Mouse (Mus musculus) myocyte (in vitro differentiated cells): ENCODE data around the gene Ocel1. TPM values are rescaled to one million over a fixed set of nuclear protein-coding genes. Genes with fewer than 3 reads are reported as not detected.

Source experiments
- H3K27me3 ChIP-seq: one replicate; pipeline ENCODE4 v1.6.1; 2011; ENCODE audit not compliant: control insufficient read depth, insufficient read depth, insufficient read length
- H3K36me3 ChIP-seq: one replicate; pipeline ENCODE4 v1.6.1; 2011; ENCODE audit not compliant: control insufficient read depth, insufficient read depth
- H3K4me2 ChIP-seq: one replicate; pipeline ENCODE4 v1.6.1; 2011; ENCODE audit warnings: low read depth, control low read depth
- H3K4me3 ChIP-seq: one replicate; pipeline ENCODE4 v1.5.1; 2011; ENCODE audit warnings: mild to moderate bottlenecking, control low read depth, moderate library complexity
- H3K79me2 ChIP-seq: one replicate; pipeline ENCODE4 v1.6.1; 2011; ENCODE audit not compliant: control insufficient read depth, insufficient read depth
- H3ac ChIP-seq: one replicate; pipeline ENCODE4 v1.6.1; 2011; ENCODE audit not compliant: control insufficient read depth, insufficient read length
- CEBPB ChIP-seq: IDR thresholded peaks from 2 replicates; pipeline ENCODE4 v1.6.1; 2011; ENCODE audit warnings: mild to moderate bottlenecking, moderate library complexity; ENCODE audit not compliant: poor library complexity, insufficient read depth, severe bottlenecking
- E2F4 ChIP-seq: IDR thresholded peaks from one replicate; pipeline ENCODE4 v1.6.1; 2011; ENCODE audit warnings: mild to moderate bottlenecking, control low read depth, moderate library complexity; ENCODE audit not compliant: insufficient read depth
- MAX ChIP-seq: IDR thresholded peaks from one replicate; pipeline ENCODE4 v1.6.1; 2011; ENCODE audit warnings: low read depth, mild to moderate bottlenecking, control low read depth
- MYOD1 ChIP-seq, 3 experiments: IDR thresholded peaks; one replicate each; pipeline ENCODE4 v1.6.1; 2011; ENCODE audit warnings: control low read depth in 2 of 3, low read depth in 2 of 3, mild to moderate bottlenecking in 2 of 3, moderate library complexity in 1 of 3; ENCODE audit not compliant: insufficient read length in 2 of 3, control insufficient read depth in 1 of 3
- MYOG ChIP-seq, 3 experiments: IDR thresholded peaks; one replicate each; pipeline ENCODE4 v1.6.1; 2011; ENCODE audit warnings: control low read depth in 2 of 3, low read depth in 2 of 3, mild to moderate bottlenecking in 2 of 3; ENCODE audit not compliant: insufficient read length in 2 of 3, control insufficient read depth in 1 of 3, insufficient read depth in 1 of 3
- POLR2A ChIP-seq: IDR thresholded peaks from one replicate; pipeline ENCODE4 v1.6.1; 2011; ENCODE audit warnings: low read depth, mild to moderate bottlenecking, control low read depth, moderate library complexity; ENCODE audit not compliant: insufficient read length
- POLR2AphosphoS2 ChIP-seq: IDR thresholded peaks from one replicate; pipeline ENCODE4 v1.6.1; 2011; ENCODE audit warnings: low read depth, control low read depth; ENCODE audit not compliant: insufficient read length
- REST ChIP-seq: IDR thresholded peaks from one replicate; pipeline ENCODE4 v1.6.1; 2011; ENCODE audit warnings: mild to moderate bottlenecking, control low read depth, moderate library complexity; ENCODE audit not compliant: insufficient read depth, insufficient read length
- SRF ChIP-seq: IDR thresholded peaks from one replicate; pipeline ENCODE4 v1.6.1; 2011; ENCODE audit warnings: low read depth; ENCODE audit not compliant: control insufficient read depth, insufficient read length
- TCF12 ChIP-seq: IDR thresholded peaks from one replicate; pipeline ENCODE4 v1.6.1; 2011; ENCODE audit warnings: mild to moderate bottlenecking, control low read depth; ENCODE audit not compliant: poor library complexity, insufficient read depth, severe bottlenecking
- TCF3 ChIP-seq: IDR thresholded peaks from one replicate; pipeline ENCODE4 v1.6.1; 2011; ENCODE audit warnings: low read depth, control low read depth; ENCODE audit not compliant: insufficient read length
- USF1 ChIP-seq: IDR thresholded peaks from one replicate; pipeline ENCODE4 v1.6.1; 2011; ENCODE audit warnings: low read depth, mild to moderate bottlenecking, control low read depth, moderate library complexity
- polyA plus RNA-seq: library from polyadenylated mRNA; unstranded; fragments of >200 nt; fragmentation: generic; extraction: Trizol; gene quantifications from one replicate; pipeline ENCODE4 v1.2.1, GENCODE M21; 2012; ENCODE audit warnings: missing spikeins

The Ocel1 gene
- polyA plus RNA-seq, 1 experiment: 15.2 TPM

DNA sequence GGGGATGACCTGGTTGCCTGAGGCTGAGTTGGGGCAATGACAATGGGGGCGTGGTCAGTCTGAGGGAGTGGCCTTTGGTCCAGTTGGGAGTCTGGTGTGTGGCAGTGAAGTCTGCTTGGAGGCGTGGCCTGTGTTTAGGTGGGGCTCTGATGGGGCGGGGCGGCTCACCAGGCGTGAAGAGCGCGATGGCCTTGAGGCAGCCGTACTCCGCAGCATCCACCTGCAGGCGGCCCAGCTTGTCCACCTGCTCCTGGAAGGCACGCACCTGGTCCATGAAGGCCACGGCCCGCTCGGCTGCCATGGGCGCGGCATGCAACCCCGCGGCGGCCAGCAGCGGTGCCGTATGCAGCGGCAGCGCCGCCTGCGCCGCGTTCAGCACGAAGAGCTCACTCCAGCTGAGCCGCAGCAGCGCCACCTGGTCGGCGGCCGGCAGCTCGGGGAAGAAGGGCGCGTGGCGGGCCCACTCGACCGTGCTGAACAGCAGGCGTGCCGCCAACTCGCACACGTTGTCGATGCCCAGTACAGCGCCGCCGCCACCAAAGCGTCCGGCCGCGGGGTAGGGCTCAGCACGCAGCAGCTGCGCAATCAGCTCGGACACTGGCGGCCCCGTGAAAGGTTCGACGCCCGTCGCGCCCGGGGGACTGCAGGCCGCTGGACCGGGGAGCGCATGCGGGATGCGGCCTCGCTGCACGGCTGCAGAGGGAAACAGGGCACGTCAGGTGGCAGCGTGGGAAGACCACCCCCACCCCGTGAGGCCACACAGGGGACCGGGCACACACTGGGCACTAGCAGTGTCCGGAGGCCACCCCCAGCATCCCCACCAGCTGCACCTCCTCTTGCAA lies 4.7 kb downstream of the Ocel1 start:
- Histone ChIP-seq H3K4me3 (no peak overlapping the region), H3K4me2 (no peak overlapping the region), H3K36me3 (peaks cover 13% of the 10 kb centered on the region), H3K79me2 (peaks cover 15% of the 10 kb centered on the region), H3K27me3 (no peaks in the 10 kb centered on the region), H3ac (no peak overlapping the region)
- TF ChIP-seq E2F4 (no peak), USF1 (no peak), POLR2AphosphoS2 (peak; percentile 41)

DNA sequence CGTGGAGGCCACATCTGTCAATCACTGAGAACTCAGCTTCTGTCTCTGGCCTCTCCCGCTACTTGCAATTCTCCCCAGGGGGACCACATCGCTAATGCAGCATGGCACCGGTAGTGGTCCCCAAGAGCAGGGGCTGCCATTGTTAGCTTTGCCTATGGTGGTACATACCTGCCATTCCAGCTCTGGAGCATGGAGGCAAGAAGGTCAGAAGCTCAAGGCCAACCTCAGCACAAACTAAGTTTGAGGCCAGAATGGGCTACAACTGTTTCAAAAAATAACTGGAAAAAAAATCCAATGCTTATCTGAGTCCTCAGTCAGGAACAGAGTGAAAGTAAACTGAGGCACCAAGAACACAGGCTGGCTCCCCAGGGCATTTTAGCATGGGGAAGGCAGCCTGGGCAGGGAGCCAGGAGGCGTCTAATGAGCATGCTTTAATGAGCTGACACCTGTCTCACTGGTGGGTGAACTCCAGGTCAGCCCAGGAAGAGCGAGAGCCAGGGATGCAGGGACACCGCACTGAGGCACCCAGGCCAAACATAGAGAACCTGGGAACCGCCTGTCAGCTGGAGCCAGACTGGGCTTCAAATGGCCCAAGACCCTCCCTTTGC lies 5.4 kb downstream of the Ocel1 start:
- no peak overlapping the region for H3ac ChIP-seq
- no peak overlapping the region for H3K4me3 ChIP-seq
- H3K27me3 ChIP-seq: no peaks in the 10 kb centered on the region
- H3K79me2 ChIP-seq: peaks cover 19% of the 10 kb centered on the region
- H3K4me2 ChIP-seq: no peak overlapping the region
- TF ChIP-seq POLR2A: no peak
- TF ChIP-seq MYOG (IDR thresholded peaks at IDR 0.05; ENCODE audit: control insufficient read depth in 1 of 3, insufficient read depth in 1 of 3, insufficient read length in 2 of 3, low read depth in 2 of 3): no peak
- TF ChIP-seq E2F4: no peak
- TF ChIP-seq POLR2AphosphoS2: no peak
- no peak for TF ChIP-seq CEBPB
- no peak for TF ChIP-seq TCF3
- TF ChIP-seq REST: no peak
- no peak for TF ChIP-seq MAX
- no peak for TF ChIP-seq SRF
- no peak for TF ChIP-seq MYOD1 (IDR thresholded peaks at IDR 0.05; ENCODE audit: control insufficient read depth in 1 of 3, insufficient read length in 2 of 3, low read depth in 2 of 3)
- no peak for TF ChIP-seq TCF12
- no peak for TF ChIP-seq USF1
- peaks cover 13% of the 10 kb centered on the region for H3K36me3 ChIP-seq

DNA sequence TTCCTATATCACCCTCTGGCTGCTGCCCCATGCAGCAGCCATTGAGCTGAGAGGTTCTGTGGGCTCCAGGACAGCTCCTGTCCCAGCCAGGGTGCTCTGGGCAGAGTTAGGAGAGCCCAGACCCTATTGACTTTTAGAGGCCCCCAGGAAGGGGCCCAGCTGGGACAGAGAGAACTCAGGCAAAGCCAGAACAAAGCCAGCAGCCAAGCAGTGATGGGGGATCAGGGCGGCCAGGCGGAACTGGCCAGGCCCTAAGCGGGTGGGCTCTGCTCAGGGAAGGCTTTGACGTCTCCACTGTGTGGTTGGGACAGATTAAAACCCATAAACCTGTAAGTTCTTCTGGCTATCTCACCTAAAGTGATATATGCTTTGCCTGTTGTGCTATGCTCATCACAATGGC lies 7.9 kb downstream of the Ocel1 start:
- Histone ChIP-seq H3ac (no peak overlapping the region), H3K79me2 (peaks cover 19% of the 10 kb centered on the region), H3K4me3 (peak overlapping the region; percentile 69)

DNA sequence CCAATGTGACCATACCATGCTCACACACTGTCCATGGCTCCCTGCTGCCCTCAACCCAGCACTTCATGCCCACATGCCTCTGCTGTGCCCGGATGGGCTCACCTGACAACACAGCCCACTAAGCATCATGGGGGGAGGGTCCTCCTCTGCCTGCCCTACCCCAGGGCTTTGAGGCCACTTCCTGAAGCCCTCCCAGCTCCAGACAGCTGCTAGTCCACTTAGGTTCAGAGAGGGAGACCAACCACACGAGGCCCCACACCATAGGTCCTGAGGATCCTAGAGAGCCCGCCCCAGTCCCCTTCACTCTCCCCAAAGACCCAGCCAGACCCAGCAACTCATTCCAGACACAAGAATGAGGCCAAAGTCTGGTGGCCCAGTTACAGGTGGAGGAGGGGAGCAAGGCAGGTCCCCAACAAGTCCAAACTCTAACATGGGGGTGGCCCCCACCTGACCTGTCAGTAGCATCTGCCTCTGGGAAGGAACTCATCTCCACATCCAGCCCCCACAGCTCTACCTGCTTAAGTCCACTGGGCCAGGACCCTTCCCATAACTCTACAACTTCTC lies 8.5 kb downstream of the Ocel1 start:
- Histone ChIP-seq H3K4me2 (peak overlapping the region; percentile 81), H3K4me3 (peak overlapping the region; percentile 69), H3K36me3 (peaks cover 6% of the 10 kb centered on the region), H3ac (peak overlapping the region; percentile 50), H3K79me2 (peaks cover 19% of the 10 kb centered on the region), H3K27me3 (no peaks in the 10 kb centered on the region)
- TF ChIP-seq POLR2AphosphoS2 (no peak), MYOD1 (IDR thresholded peaks at IDR 0.05; ENCODE audit: control insufficient read depth in 1 of 3, insufficient read length in 2 of 3, low read depth in 2 of 3) (no peak), REST (no peak), MYOG (IDR thresholded peaks at IDR 0.05; ENCODE audit: control insufficient read depth in 1 of 3, insufficient read depth in 1 of 3, insufficient read length in 2 of 3, low read depth in 2 of 3) (no peak), TCF12 (no peak), E2F4 (no peak), CEBPB (no peak), POLR2A (no peak), TCF3 (no peak), SRF (no peak), USF1 (no peak), MAX (no peak)

More for the DNA sequence above, 7.9 kb downstream of the Ocel1 start:
- TF ChIP-seq MAX (no peak), TCF12 (no peak), USF1 (no peak), MYOD1 (IDR thresholded peaks at IDR 0.05; ENCODE audit: control insufficient read depth in 1 of 3, insufficient read length in 2 of 3, low read depth in 2 of 3) (no peak), REST (no peak), CEBPB (no peak), E2F4 (no peak), MYOG (IDR thresholded peaks at IDR 0.05; ENCODE audit: control insufficient read depth in 1 of 3, insufficient read depth in 1 of 3, insufficient read length in 2 of 3, low read depth in 2 of 3) (no peak), SRF (no peak)
- Histone ChIP-seq H3K27me3 (no peaks in the 10 kb centered on the region), H3K4me2 (peak overlapping the region; percentile 81), H3K36me3 (peaks cover 6% of the 10 kb centered on the region)
